Mouse (Mus musculus): ENCODE results near the gene Tbc1d7. TPM values are rescaled to one million over a fixed set of nuclear protein-coding genes. Genes with fewer than 3 reads are reported as not detected.

The Tbc1d7 gene
- total RNA-seq, 2 experiments from 2014 or later, result 1.4 TPM; not detected in 1

DNA sequence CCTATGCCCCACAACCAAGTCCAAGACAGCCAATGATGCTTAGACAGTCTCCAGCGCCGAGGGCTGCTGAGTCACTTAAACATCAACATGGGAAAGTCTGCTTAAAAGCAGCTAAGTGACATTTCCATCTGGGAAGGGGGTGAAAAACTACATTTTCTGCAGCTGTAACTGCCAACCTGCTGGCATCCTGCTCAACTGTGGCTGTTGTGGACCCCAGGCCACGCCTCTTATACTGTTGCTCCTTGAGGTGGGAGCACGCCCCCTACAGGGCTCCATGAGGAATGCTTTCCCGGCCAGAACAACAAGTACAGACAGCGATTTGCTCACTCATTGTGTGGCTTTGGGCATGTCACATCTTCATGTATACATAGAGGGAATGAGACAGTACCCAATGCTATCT is 25.9 kb upstream of the Tbc1d7 start:
- no peak for ATAC-seq (replicated peaks; ENCODE audit: low FRiP score, poor library complexity, severe bottlenecking)

DNA sequence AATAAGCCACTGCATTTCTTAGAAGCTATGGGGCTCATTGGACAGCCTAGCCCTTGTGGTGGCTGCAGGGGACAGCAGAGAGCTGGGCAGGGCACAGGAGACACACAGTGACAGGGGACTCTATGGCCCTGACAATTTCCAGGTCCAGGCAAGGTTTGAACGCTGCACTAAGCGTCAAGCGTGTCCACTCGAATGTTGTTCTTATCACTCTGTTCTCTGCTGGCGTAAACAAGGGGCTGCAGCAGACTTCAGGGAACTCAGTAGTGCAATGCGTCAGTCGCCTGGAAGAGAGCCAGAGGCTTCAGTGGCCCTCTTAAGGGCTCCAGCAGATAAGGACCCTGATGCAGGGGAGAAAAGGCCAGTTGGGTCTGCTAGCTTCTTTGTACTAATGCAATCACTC is 24.7 kb upstream of the Tbc1d7 start:
- ATAC-seq (replicated peaks; ENCODE audit: low FRiP score, poor library complexity, severe bottlenecking), result no peak

DNA sequence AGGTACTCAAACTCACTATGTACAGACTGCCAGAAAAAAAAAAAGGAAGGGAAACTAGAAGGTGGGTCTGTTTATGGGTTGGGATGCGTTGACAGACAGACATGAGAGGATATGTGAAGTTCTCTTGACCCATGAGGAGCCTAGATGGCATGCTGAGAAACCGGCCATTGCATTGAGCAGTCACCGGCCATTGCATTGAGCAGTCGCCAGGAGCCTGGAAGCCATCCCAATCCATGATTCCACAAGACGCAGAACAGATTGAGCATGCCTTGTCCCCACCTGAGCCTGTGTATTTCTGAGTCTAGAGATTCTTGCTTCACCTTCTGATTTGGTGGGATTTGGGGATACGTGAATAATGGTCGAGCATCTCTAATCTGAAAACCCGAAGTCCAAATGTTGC is 22.6 kb upstream of the Tbc1d7 start:
- ATAC-seq (replicated peaks; ENCODE audit: low FRiP score, poor library complexity, severe bottlenecking), result no peak

DNA sequence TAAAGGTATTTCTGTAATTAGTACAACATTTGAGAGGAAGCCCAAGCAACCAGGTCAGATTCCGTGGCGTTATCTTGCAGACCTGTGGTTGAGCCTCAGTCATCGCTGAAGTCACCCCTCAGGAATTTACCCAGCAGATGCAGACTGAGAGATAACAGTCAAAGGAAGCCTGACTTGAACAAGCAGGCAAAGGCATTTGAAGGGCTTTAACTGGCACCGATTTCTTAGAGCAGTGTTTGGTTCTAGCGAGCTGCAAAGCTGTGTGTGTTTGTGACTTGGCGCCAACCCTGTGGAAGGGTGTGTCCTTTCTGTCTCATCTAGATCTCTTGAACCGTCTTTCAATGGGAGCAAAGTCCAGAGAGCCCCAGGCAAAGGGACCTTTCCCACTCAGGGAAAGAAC is 22.0 kb upstream of the Tbc1d7 start:
- ATAC-seq (replicated peaks; ENCODE audit: low FRiP score, poor library complexity, severe bottlenecking), result no peak

DNA sequence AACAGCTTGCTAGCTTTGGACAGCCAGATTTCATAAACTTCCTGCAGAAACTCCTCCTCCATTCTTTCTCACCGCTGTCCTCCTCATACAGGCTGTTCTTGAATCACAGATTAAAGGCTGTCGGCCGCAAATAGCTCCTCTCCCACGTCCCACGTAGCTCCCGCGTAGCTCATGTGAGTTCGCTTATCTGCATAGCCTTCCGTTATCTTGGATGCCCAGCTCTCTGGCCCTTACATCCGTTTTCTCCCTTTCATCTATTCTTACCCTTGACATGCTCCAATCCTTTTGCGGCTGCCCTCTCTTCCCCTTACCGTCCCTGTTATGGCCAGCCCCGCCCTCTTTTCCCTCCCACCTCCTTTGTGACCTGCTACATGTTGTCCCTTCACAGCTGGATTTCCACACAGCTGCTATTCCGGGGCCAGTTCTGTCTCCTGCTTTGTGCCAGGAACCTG is 20.5 kb upstream of the Tbc1d7 start:
- ATAC-seq (replicated peaks; ENCODE audit: low FRiP score, poor library complexity, severe bottlenecking), result peak; percentile 34; the same call in 1 of the 2 replicates

DNA sequence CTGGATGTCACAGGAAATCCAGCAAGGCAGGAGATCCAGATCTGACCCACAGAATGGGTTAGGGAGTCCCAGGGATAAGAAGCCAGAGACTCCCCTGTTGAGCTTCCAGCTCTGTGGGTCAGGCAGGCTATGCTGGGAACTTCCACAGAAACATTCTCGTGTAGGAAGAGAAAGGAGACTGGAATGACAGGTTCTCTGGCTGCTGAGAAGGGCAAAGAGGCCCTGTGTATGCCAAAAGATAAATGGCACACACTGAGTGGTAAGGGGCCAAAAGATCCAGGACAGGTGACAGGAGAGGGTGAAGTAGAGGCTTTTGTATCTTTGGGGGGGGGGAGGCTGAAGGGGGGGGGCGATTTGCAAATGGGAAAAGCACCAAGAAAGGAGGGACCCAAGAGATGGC is 20.0 kb upstream of the Tbc1d7 start:
- ATAC-seq (replicated peaks; ENCODE audit: low FRiP score, poor library complexity, severe bottlenecking), result no peak

DNA sequence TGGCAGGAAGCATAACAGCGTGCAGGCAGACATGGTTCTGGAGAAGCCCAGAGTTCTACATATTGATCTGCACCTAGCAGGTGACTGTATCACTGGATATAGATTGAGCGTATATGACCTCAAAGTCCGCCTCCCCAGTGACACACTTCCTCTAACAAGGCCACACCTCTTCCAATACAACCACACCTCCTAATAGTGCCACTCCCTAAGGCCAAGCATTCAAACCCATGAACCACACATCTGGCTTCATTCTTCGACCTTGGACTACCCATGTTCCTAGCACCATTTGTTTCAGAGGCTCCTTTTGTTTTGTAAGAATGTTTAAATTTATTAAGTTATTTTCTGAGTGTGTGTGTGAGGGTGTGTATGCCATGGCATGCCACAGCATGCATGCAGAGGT is 16.4 kb upstream of the Tbc1d7 start:
- ATAC-seq (replicated peaks; ENCODE audit: low FRiP score, poor library complexity, severe bottlenecking), result no peak

DNA sequence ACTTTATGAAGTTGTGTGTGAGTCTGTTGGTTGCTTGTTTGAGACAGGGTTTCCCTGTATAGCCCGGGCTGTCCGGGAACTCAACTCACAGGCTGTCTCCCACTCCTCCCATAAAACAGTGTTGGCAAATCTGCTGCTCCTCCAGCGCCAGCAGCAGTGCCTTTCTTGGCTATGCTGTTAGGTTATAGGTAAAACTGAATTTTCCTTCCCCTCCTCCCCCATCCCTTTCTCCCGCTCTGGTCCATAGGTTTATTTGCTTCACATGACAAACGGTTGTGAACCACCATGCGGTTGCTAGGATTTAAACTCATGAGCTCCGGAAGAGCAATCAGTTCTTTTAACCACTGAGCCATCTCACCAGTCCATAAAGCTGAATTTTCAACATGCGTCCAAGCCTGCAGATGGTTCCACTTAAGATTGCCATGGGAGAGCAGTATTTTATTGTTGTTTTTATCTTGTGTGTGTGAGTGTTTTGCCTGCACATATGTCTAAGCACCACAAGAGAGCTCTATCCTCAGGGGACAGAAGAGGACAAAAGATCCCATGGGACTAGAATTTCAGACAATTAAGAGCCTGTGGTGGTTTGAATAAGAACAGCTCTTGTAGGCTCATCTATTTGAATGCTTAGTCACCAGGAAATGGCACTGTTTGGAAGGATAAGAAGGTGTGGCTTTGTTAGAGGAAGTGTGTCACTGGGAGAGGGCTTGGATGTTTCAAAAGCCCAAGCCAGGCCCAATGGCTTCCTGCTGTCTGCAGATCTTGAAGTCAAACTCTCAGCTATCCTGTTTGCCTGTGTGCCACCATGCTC is 12.2 kb upstream of the Tbc1d7 start:
- no peak for ATAC-seq (replicated peaks; ENCODE audit: low FRiP score, poor library complexity, severe bottlenecking)

DNA sequence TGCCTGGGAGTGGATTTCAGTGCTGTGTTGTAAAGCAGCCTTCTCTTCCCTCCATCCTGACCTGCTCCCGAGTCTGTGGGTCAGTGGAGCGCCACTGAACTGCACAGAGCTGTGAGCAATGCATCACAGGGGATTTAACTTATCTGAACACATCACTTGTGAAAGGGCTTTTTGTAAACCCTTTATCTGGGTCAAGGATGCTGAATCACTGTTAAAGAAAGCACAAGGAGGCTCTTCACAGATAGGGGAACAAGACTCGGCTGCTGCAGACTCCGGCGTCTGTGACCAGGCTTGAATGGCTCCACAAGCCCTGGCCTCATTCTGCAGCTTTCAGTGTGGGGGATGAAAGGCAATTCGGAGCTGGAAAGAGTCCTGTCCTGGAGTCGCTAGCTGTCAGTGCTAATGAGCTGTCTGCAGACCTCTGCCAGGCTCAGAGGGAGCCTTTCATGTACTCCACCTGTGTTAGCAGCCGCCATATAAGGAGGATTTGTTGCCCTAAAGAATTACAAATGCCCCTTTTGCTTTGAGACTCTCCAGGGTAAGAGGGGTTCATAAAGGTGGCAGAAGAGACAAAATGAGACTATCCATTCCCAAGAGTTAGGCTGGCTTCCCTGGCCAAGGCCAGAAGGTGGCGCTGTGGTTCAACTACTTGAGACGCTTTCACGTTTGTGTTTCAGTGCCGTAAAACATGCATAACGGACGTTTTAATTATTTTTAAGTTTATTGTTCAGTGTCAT is 11.3 kb upstream of the Tbc1d7 start:
- no peak for ATAC-seq (replicated peaks; ENCODE audit: low FRiP score, poor library complexity, severe bottlenecking)

DNA sequence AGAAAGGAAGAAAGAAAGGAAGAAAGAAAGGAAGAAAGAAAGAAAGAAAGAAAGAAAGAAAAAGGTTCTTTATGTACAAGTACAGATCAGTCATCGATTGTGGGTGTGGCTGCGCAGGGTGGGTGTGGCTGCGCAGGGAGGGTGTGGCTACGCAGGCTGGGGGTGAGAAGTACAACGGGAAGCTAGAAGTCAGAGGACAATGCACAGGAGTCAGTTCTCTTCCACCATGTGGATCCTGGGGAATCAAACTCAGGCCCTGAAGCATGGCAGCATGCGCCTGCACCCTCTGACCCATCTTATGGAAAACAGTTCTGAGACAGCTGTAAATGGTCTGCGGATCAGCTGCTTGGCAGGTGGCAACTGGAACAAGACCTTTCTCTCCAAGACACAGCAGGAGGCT is 9.8 kb upstream of the Tbc1d7 start:
- peak; percentile 75; the same call in 1 of the 2 replicates for ATAC-seq (replicated peaks; ENCODE audit: low FRiP score, poor library complexity, severe bottlenecking)

DNA sequence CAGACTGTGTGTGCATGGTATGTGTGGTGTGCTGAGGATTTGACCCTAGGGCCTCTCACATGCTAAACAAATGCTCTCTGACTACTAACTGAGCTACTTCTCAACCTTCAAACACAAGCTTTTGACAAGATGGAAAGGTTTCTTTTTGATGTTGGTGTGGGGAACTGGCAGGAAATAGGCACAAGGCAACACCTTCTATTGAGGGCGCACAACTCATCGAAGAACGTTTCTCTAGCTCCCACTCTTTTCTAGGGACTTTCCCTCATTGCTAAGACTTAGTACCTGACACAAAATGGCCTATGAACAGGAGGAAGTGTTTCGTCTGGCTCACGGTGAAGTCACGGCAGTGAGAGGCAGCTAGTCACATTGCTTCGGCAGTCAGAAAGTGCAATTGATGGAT is 6.0 kb upstream of the Tbc1d7 start:
- ATAC-seq (replicated peaks; ENCODE audit: low FRiP score, poor library complexity, severe bottlenecking), result no peak

DNA sequence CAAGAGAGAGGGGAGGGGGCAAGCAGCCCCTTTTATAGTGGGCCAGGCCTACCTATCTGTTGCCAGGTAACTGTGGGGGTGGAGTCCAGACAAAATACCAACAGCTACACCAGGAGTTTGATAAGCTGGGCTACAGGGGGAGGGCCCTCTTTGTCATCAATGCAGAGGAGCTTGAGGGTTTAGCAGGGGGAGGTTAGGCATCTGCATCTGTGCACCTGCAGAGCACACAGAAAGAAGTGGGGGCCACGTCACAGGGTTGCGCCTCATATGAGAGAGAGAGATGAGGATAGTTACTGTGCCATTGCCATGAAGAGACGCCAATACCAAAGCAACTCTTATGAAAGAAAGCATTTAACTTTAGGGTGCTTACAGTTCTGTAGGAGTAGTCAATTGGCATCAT is 5.4 kb upstream of the Tbc1d7 start:
- no peak for ATAC-seq (replicated peaks; ENCODE audit: low FRiP score, poor library complexity, severe bottlenecking)

DNA sequence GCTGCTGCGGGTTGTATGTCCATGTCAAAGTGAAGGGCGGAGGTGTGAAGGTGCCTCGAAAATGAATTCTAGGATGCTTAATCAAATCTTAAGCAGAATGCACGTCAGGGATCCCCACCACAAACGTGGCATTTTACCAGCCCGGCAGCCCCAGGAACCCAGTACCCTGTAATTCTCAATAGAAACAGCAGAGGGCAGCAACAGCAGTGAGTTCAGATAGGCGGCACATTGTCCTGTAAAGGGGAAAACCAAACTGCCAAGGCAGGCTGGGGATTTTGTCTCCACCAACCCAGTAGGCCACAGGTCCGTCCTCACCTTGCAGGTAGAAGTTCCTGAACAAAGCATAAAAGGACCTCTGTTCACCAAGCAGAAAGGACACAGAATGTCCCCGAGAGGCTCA is 2.0 kb upstream of the Tbc1d7 start:
- ATAC-seq (replicated peaks; ENCODE audit: low FRiP score, poor library complexity, severe bottlenecking), result 0 out of 2 replicates have a peak, but pooled peaks have one; percentile 37

DNA sequence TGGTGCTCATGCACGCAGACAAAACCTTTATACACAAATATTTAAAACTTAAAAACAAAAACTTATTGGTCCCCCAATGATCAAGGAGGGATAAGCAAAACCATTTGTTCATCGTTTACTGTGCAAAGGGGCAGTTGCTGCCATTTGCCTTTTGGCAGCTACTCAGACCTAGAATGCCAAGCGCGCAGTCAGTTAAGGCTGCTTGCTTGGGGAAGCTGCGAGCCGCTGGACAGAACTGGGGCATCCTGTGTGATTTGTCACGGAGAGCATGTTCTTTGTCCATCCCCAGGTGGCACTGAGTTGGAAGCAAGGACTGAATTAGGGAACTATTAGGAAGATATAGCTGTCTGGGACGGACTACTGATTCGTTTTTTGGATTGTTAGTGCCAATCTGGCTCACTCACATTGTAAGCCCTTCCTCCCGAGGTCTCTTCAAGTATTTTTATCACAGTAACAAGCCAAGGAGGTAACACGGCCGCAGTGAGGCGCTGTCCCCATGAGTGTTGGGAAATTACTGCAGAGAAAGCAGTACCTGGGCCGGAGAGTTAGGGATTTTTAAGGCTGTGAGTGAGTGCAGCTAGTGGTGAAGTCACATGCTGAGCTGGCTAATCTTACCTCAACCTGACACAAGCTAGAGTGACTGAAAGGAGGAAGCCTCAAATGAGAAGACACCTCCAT is 874 bp upstream of the Tbc1d7 start:
- no peak for ATAC-seq (replicated peaks; ENCODE audit: low FRiP score, poor library complexity, severe bottlenecking)

DNA sequence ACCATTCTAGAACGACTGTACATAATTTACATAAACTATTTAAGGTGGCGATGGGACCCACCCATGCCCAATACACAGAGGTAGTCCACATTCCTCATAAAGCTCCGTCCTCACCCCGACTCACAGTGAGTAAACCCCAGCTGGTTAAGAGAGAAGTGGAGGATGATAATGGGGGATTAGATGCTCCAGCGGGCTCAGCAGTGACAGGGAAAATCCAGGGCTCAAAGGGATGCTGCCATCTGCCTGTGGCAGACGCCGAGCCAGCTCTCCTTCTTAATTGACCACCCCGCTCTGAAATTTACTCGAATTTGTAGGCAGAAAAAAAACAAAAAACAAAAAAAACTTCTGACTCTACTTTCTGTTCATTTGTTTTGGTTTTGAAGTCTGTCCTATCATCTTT is 3.6 kb downstream of the Tbc1d7 start:
- no peak for ATAC-seq (replicated peaks; ENCODE audit: low FRiP score, poor library complexity, severe bottlenecking)

DNA sequence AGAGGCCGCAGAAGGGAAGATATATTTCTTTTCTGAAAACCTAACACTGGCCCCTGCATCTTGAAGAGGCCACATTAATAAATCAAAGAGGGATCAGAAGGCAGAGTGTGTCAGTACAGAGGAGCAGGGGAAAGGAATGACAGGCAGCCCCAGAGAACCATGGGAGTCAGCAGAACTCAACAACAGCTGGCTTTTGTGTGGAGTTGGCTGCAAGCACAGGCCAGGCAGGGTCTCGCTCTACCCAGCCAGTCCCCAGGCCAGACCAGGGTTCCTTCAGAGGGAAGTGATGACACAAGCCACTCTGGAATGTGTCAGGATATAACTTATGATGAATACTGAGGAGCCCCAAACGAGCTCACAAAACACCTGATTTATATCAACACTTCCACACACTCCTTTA is 11.9 kb downstream of the Tbc1d7 start:
- ATAC-seq (replicated peaks; ENCODE audit: low FRiP score, poor library complexity, severe bottlenecking), result no peak

DNA sequence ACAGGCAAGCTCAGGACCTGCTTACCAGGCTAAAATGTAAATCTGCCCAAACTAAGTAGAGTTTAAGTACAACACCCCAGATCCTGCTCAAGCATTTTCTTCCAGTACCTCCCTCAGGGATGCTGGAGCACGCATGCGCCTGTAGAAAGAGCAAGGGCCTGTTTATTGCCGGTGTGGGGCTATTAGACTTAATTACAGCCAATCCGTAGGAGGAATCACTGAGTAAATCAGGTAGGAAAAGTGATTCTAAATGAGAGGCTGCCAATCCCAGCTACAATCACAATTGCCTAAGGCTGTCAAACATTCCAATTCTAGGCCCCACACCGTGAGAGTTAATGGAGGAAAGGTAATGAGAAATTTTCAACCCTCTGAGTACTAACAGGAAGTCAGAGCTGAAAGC is 13.0 kb downstream of the Tbc1d7 start:
- no peak for ATAC-seq (replicated peaks; ENCODE audit: low FRiP score, poor library complexity, severe bottlenecking)

DNA sequence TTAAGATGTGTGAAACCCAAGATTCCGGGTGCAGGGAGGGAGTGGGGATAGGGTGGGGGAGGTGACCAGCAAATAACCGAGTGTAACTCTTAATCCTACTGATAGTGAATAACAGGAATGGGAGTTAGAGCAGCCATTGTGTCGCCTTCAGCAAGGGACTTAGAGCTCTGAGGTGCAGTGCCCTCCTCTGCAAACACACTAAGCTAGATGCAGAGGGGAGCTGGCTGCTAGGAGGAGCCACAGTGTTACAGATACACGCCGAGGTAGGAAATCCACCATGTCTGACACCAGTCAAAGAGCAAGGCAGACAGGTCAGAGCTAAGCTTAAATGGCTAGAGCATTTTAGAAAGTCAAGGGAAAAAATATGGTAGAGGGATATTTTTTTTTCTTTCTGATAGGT is 13.9 kb downstream of the Tbc1d7 start:
- ATAC-seq (replicated peaks; ENCODE audit: low FRiP score, poor library complexity, severe bottlenecking), result no peak

DNA sequence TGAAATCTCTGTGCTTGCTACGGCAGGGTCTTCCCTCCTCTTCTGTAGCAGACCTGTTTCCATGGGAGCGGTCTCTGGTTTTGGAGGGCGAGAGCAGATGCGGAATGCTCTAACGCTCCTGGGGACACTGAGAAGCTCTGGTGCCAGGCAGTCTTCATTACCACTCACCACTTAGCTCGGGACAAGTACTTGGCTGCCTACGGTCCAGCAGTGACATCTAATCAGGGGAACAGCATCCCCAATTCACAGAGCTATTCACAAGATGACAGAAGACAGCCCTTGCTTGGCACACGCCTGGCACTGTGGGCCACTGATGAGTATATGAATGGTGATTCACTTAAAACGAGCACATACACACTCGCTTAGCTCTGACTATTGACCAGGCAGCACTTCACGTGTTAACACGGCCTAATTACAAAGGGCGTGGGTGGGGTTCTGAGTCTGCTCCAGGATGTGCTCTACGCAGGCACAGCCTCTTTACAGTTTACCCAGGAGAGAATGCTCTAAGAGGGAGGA is 19.2 kb downstream of the Tbc1d7 start:
- ATAC-seq (replicated peaks; ENCODE audit: low FRiP score, poor library complexity, severe bottlenecking), result no peak

DNA sequence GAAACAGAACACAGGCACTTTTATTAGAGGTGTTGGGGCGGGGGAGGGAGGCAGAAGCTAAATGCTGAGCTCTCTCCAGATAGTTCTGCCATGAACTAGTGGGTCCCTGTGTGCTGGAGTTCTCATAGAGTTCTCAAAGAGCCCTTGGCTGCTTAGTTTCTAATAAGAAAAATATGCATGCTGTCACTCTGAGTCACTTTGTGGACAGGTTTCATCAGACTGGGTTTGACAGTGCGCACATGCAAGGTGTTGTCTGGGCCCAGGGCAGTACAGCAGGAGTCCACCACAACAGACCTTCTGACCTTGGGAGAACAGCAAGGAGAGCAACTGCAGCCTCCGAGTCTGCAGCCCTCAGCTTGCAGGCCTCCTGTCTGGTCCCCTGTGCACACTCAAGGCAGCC is 21.6 kb downstream of the Tbc1d7 start:
- ATAC-seq (replicated peaks; ENCODE audit: low FRiP score, poor library complexity, severe bottlenecking), result no peak

DNA sequence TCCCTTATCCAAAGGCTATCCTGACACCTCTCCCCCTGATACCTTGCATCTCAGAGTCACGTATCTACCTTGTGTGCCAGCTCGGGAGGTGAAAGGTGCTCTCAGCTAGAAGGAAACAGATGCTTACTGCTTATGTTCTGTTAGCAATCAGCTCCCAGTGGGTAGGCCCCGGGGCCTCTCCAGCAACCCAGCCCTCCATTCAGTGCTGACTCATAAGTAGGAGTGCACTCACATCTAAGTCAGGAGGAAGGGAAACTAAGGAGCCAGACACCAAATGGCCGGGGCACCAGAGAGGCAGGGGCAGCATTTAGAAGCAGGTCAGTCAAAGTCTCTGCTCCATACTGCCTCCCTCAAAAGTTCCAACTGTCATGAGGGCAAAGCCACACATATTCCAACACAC is 22.6 kb downstream of the Tbc1d7 start:
- ATAC-seq (replicated peaks; ENCODE audit: low FRiP score, poor library complexity, severe bottlenecking), result no peak

Data from erythroid progenitor cell, adult 5-6 weeks (primary cell).